Mouse (Mus musculus) liver (tissue): ENCODE measurements around the gene Aspm.
"Not testable (repeated sequence)": the region's sequence is repeated elsewhere in the genome, so short reads cannot be mapped to it uniquely, and the experiment has no call there.

Source experiments
- DNase-seq: peaks from one replicate; pipeline ENCODE4 v3.0.0-alpha.2; 2020; ENCODE audit warnings: mixed read lengths

The Aspm gene

GRCm38 (mm10) chr1:139454340-139455225 is at the start of gene Aspm:
Gene Aspm, plus strand, starts transcription at chr1:139454772.
- peak; percentile 92 for DNase-seq

GRCm38 (mm10) chr1:139405766-139406165 is 48.8 kb upstream of the Aspm start:
- no peak for DNase-seq

GRCm38 (mm10) chr1:139407701-139408100 is 46.9 kb upstream of the Aspm start:
- DNase-seq: no peak

- not testable (repeated sequence) for DNase-seq
These were observed 42.2 kb upstream of the Aspm start for GRCm38 (mm10) chr1:139412365-139412764.

GRCm38 (mm10) chr1:139413465-139413864 is 41.1 kb upstream of the Aspm start:
- no peak for DNase-seq

- DNase-seq: no peak
These were observed 33.1 kb upstream of the Aspm start for GRCm38 (mm10) chr1:139421521-139421874.

GRCm38 (mm10) chr1:139421875-139422791 is 32.4 kb upstream of the Aspm start, which contains the start of gene Zbtb41:
Gene Zbtb41, plus strand, starts transcription at chr1:139422288.
- DNase-seq: peak; percentile 88

GRCm38 (mm10) chr1:139422941-139423340 is 31.6 kb upstream of the Aspm start:
- DNase-seq: peak; percentile 23

GRCm38 (mm10) chr1:139423931-139424330 is 30.6 kb upstream of the Aspm start:
- DNase-seq: no peak

GRCm38 (mm10) chr1:139425006-139425405 is 29.6 kb upstream of the Aspm start:
- DNase-seq: no peak

GRCm38 (mm10) chr1:139438373-139438772 is 16.2 kb upstream of the Aspm start:
- DNase-seq: peak; percentile 39

- not testable (repeated sequence) for DNase-seq
These were observed 11.5 kb upstream of the Aspm start for GRCm38 (mm10) chr1:139443103-139443502.

GRCm38 (mm10) chr1:139455226-139455869 is 776 bp downstream of the Aspm start:
- DNase-seq: peak; percentile 67

- no peak for DNase-seq
These were observed 6.2 kb downstream of the Aspm start for GRCm38 (mm10) chr1:139460807-139461206.

- peak; percentile 40 for DNase-seq
These were observed 11.4 kb downstream of the Aspm start for GRCm38 (mm10) chr1:139465936-139466335.

- no peak for DNase-seq
These were observed 24.3 kb downstream of the Aspm start for GRCm38 (mm10) chr1:139478898-139479297.

- DNase-seq: no peak
These were observed 25.7 kb downstream of the Aspm start for GRCm38 (mm10) chr1:139480246-139480645.

- no peak for DNase-seq
These were observed 26.6 kb downstream of the Aspm start for GRCm38 (mm10) chr1:139481146-139481545.

- no peak for DNase-seq
These were observed 40.1 kb downstream of the Aspm start for GRCm38 (mm10) chr1:139494630-139495029.

GRCm38 (mm10) chr1:139495408-139495807 is 40.8 kb downstream of the Aspm start:
- DNase-seq: no peak

- DNase-seq: no peak
These were observed 41.6 kb downstream of the Aspm start for GRCm38 (mm10) chr1:139496212-139496611.

- no peak for DNase-seq
These were observed 45.2 kb downstream of the Aspm start for GRCm38 (mm10) chr1:139499751-139500150.

- no peak for DNase-seq
These were observed 46.7 kb downstream of the Aspm start, which contains the start of gene F13b for GRCm38 (mm10) chr1:139501258-139501752. Gene F13b, plus strand, starts transcription at chr1:139501702.
